Mouse (Mus musculus) liver, embryonic 15.5 days (tissue): ENCODE measurements around the gene Galc. TPM values are rescaled to one million over a fixed set of nuclear protein-coding genes. Genes with fewer than 3 reads are reported as not detected.

ENCODE experiments used
- ATAC-seq: fragments of 200-750 bp; cut with Nextera tagmentation; 2 replicates; pipeline ENCODE4 v1.8.0; 2017; ENCODE audit warnings: moderate number of reproducible peaks, mild to moderate bottlenecking, moderate library complexity; ENCODE audit not compliant: insufficient read depth
- H3K27ac ChIP-seq: fragments of 300-500 bp; sonication (generic); replicated peaks from 2 replicates; pipeline ENCODE4 v1.5.1; 2015; ENCODE audit warnings: mild to moderate bottlenecking, inconsistent platforms
- H3K27me3 ChIP-seq: fragments of 300-500 bp; sonication (generic); 2 replicates; pipeline ENCODE4 v1.6.1; 2015; ENCODE audit warnings: mild to moderate bottlenecking, inconsistent platforms
- H3K36me3 ChIP-seq: fragments of 300-500 bp; sonication (generic); replicated peaks from 2 replicates; pipeline ENCODE4 v1.6.1; 2015; ENCODE audit warnings: moderate library complexity, mild to moderate bottlenecking, inconsistent platforms
- H3K4me1 ChIP-seq: fragments of 300-500 bp; sonication (generic); replicated peaks from 2 replicates; pipeline ENCODE4 v1.6.1; 2015; ENCODE audit warnings: inconsistent platforms
- H3K4me2 ChIP-seq: fragments of 300-500 bp; sonication (generic); 2 replicates; pipeline ENCODE4 v1.6.1; 2015; ENCODE audit warnings: moderate library complexity, mild to moderate bottlenecking, inconsistent platforms
- H3K4me3 ChIP-seq: fragments of 300-500 bp; sonication (generic); replicated peaks from 2 replicates; pipeline ENCODE4 v1.5.1; 2015; ENCODE audit warnings: mild to moderate bottlenecking, inconsistent platforms
- H3K9ac ChIP-seq: fragments of 300-500 bp; sonication (generic); 2 replicates; pipeline ENCODE4 v1.6.1; 2015; ENCODE audit warnings: moderate library complexity, mild to moderate bottlenecking, inconsistent platforms
- H3K9me3 ChIP-seq: fragments of 300-500 bp; sonication (generic); replicated peaks from 2 replicates; pipeline ENCODE4 v1.6.1; 2016; ENCODE audit warnings: inconsistent platforms
- WGBS: fragments of 180-500 bp; shearing (Covaris S2); methylation state at CpG from one replicate; pipeline ENCODE4 v1.1.7; 2015; ENCODE audit warnings: mixed read lengths; ENCODE audit not compliant: insufficient replicate concordance; 5-methylcytosine and 5-hydroxymethylcytosine counted together
- polyA plus RNA-seq: library from polyadenylated mRNA; unstranded; fragments of >200 nt; fragmentation: Nextera tagmentation; extraction: Ambion mirVana; gene quantifications from 2 replicates; pipeline ENCODE4 v1.2.1, GENCODE M21; 2015

Gene Galc
- 2.2 and 2.6 TPM in 2 replicates for polyA plus RNA-seq

DNA sequence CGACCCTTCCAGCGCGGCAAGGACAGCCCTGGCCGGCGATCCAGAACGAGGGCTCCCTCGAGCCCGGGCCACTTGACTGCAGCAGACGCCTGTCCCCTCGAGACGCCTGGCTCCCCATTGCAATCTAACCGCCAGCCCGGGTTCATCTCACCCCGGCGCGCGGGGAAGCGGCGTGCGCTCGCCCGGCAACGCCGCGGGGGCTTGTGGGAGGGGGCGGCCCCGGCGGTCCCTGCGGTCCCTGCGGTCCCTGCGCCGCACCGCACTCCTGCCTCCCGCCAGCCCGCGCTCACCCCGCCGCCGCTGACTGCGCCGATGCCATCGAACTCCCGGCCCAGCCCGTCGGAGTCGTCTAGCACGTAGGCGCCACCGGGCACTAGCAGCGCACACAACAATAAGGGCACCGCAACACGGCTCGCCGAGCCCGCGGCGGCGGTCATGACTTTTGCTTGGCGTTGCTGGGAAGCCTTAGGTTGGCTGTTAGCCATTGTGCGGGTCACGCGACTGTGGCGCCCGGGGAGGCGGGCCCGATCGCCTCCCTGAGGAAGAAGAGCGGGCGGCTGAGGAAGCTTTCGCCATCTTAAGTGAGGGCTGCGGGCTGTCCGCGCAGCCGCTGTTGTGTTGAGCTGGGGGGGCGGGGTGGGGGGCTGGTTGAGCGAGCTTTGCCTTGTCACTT is at the start of gene Galc:
Gene Galc, minus strand, starts transcription at position 615 of the 673 bp plus-strand sequence.
- peak; percentile 90 for ATAC-seq
- 1% methylated on average over 76 of the region's 76 CpGs for WGBS
- Histone ChIP-seq H3K9me3 (no peaks in the 10 kb centered on the region), H3K27me3 (no peaks in the 10 kb centered on the region), H3K36me3 (no peaks in the 10 kb centered on the region), H3K9ac (peak within 1 kb of the TSS; percentile 75), H3K27ac (peak within 1 kb of the TSS; percentile 79), H3K4me1 (0 out of 2 replicates have a peak, but pooled peaks cover 4% of the 10 kb centered on the region), H3K4me2 (peak within 1 kb of the TSS; percentile 82), H3K4me3 (peak within 1 kb of the TSS; percentile 74)

DNA sequence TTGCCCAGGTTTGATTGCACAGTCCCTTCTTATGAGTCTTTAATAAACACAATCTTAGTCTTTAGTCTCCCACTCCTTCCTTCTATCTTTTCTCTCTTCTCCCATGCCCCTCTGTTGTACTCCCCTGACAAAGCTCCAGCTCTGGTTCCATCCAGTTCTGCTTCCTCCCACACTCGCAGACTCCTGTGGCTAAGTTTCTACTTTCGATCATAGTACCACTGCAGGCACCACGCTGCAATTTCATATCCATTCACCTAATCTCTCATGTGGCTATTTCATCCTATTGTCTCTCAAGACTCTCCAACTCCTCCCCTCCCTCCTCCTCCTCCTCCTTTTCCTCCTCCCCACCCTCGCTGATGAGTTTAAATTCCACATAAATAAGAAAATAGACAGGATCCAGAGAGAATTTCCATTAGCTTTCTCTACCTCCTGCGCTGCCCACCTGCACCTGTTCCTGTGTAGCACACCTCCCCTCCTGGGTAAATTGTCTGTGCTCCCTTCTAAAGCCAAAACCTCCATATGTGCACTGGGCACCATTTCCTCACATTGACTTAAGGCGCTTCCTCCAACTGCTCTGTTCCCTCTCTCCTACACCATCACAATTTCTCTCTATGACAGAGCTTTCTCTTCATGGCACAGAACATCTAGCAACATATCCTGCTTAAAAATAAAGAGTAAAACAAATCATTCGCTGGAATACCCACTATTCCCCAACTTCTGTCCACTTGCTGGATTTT is 48.1 kb upstream of the Galc start:
- no peaks in the 10 kb centered on the region for H3K4me1 ChIP-seq
- no peaks in the 10 kb centered on the region for H3K36me3 ChIP-seq
- no peak overlapping the region for H3K4me3 ChIP-seq
- 64% methylated on average over 7 of the region's 7 CpGs for WGBS
- H3K9ac ChIP-seq, result no peak overlapping the region
- H3K4me2 ChIP-seq, result no peak overlapping the region
- no peaks in the 10 kb centered on the region for H3K27me3 ChIP-seq
- ATAC-seq, result no peak
- H3K9me3 ChIP-seq, result no peaks in the 10 kb centered on the region
- H3K27ac ChIP-seq, result no peak overlapping the region

DNA sequence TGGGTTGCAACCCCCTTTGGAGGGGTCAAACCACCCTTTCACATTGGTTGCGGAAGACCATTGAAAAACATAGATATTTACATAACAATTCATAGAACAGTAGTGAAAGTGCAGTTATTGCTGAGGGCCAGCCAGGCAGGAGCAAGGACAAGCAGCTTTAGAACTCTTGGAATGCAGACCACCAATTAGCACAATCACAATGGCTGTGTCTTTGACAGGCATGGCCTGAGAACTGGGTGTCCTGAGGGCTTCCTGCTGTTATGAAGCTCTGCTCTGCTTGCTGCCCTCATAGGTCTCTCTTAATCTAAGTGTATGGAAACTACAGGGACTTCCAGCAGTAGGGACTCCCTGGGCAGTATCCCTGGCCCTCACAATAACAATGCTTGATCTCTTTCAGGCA is 43.8 kb upstream of the Galc start:
- H3K9ac ChIP-seq, result no peak overlapping the region
- no peaks in the 10 kb centered on the region for H3K27me3 ChIP-seq
- no peak overlapping the region for H3K4me3 ChIP-seq
- no peak overlapping the region for H3K4me2 ChIP-seq
- no peak overlapping the region for H3K27ac ChIP-seq
- H3K9me3 ChIP-seq, result no peaks in the 10 kb centered on the region
- no peaks in the 10 kb centered on the region for H3K4me1 ChIP-seq
- ATAC-seq, result no peak
- 86% methylated on average over 1 of the region's 1 CpGs for WGBS
- H3K36me3 ChIP-seq, result no peaks in the 10 kb centered on the region

DNA sequence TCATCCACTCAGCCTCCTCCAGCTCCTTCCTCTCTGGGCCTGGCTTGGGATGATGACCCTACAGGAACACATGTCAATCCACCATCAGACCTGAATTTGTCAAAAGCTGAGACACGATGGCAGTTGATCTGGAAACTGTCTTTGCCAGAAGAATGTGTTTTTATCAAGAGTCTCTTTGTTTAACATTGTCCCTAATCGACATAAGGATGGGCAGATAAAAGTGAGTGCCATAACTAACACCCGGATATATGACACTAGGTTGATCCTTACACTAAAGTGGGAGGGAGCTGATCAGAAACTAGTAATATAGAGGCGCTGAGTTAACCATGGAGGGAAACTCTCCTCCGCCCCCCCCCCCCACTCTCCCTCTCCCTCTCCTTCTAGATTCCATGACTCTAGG is 42.7 kb upstream of the Galc start:
- H3K9ac ChIP-seq, result no peak overlapping the region
- H3K36me3 ChIP-seq, result no peaks in the 10 kb centered on the region
- no peak overlapping the region for H3K4me2 ChIP-seq
- 46% methylated on average over 5 of the region's 5 CpGs for WGBS
- no peak overlapping the region for H3K4me3 ChIP-seq
- H3K9me3 ChIP-seq, result no peaks in the 10 kb centered on the region
- H3K27ac ChIP-seq, result no peak overlapping the region
- no peaks in the 10 kb centered on the region for H3K4me1 ChIP-seq
- no peak for ATAC-seq
- H3K27me3 ChIP-seq, result no peaks in the 10 kb centered on the region

DNA sequence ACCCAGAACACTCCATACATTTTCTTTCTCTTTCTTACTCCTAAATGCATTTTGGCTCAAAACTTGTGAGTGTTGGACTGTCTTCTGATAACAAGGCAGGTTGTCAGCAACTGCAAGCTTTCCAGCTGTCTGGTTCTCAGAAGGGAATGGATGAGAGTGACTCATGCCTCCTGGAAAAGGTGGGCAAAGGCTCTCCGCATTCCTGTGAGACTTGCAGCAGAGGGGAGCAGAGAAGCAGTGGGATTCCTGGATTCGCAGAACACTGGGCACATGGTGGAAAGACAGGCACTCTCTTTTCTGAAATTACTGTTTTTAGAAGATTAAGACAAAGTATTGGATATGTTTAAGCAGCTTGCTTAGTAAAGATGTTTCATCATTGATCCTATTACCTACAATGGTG is 35.0 kb upstream of the Galc start:
- no peaks in the 10 kb centered on the region for H3K9me3 ChIP-seq
- no peak overlapping the region for H3K4me2 ChIP-seq
- no peaks in the 10 kb centered on the region for H3K27me3 ChIP-seq
- 54% methylated on average over 2 of the region's 2 CpGs for WGBS
- no peaks in the 10 kb centered on the region for H3K36me3 ChIP-seq
- no peak overlapping the region for H3K9ac ChIP-seq
- no peak overlapping the region for H3K4me3 ChIP-seq
- no peak for ATAC-seq
- no peaks in the 10 kb centered on the region for H3K4me1 ChIP-seq
- no peak overlapping the region for H3K27ac ChIP-seq

DNA sequence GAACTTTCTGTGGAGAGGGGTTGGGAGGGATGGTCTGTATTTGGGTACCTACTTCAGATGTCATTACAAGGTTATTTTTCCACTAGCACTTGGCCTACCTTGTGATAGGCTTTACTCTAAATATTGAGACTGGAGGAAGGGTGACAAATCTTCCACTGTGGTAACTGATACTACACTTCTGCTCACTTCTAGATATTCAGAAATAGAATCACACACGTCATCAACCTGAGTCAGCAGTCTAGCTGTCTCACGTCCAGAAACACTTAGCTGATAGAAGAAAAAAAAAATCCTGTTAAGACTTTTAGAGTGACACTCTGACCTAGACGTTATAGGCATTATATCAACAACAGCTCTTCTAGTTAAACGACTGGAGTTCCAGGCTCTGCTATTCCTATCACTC is 33.0 kb upstream of the Galc start:
- WGBS, result 34% methylated on average over 4 of the region's 4 CpGs
- no peak overlapping the region for H3K4me2 ChIP-seq
- no peaks in the 10 kb centered on the region for H3K27me3 ChIP-seq

DNA sequence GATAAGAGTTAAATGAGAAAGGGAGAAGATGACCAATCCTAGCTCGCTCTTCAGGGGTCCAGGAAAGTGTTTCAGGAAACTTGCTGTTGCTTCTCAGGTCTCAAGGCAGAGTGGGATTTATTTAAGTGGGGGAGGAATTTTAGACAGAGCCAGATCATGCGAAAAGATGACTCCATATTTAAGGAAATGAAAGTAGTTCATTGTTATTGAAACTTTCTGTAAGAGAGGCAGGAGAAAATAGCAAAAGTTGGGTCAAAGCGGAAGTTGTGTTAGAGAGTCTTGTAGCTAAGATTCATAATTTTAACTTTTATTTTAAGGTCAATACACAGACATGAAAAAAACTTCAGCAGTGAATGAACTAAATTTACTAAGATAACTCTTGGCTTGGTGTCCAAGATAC is 31.2 kb upstream of the Galc start:
- Histone ChIP-seq H3K27ac (no peak overlapping the region), H3K4me1 (no peaks in the 10 kb centered on the region), H3K27me3 (no peaks in the 10 kb centered on the region), H3K4me3 (no peak overlapping the region), H3K36me3 (no peaks in the 10 kb centered on the region), H3K9me3 (no peaks in the 10 kb centered on the region), H3K9ac (no peak overlapping the region), H3K4me2 (no peak overlapping the region)
- WGBS, result 65% methylated on average over 3 of the region's 3 CpGs
- ATAC-seq, result no peak

More for the DNA sequence above, 33.0 kb upstream of the Galc start:
- H3K36me3 ChIP-seq, result no peaks in the 10 kb centered on the region
- H3K4me1 ChIP-seq, result no peaks in the 10 kb centered on the region
- no peak overlapping the region for H3K27ac ChIP-seq
- ATAC-seq, result no peak
- no peaks in the 10 kb centered on the region for H3K9me3 ChIP-seq
- no peak overlapping the region for H3K9ac ChIP-seq
- H3K4me3 ChIP-seq, result no peak overlapping the region

DNA sequence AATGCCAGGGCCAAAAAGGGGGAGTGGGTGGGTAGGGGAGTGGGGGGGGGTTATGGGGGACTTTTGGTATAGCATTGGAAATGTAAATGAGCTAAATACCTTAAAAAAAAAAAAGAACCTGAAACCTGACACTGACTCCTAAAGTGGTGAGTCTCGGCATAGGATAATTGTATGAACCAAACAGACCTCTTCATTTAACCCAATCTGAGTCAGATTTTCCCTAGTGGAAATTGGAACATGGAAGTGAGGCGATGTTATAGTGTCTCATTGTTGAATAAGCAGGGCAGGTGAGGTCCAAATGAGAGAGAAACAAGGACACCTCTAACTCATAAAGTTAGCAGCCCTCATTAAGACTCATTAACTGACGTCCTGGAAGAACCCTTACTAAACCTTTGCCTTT is 25.2 kb upstream of the Galc start:
- H3K4me3 ChIP-seq, result no peak overlapping the region
- H3K36me3 ChIP-seq, result no peaks in the 10 kb centered on the region
- no peak for ATAC-seq
- no peak overlapping the region for H3K27ac ChIP-seq
- no peaks in the 10 kb centered on the region for H3K27me3 ChIP-seq
- no peak overlapping the region for H3K9ac ChIP-seq
- H3K9me3 ChIP-seq, result no peaks in the 10 kb centered on the region
- no peak overlapping the region for H3K4me2 ChIP-seq
- 63% methylated on average over 3 of the region's 3 CpGs for WGBS
- H3K4me1 ChIP-seq, result no peaks in the 10 kb centered on the region

DNA sequence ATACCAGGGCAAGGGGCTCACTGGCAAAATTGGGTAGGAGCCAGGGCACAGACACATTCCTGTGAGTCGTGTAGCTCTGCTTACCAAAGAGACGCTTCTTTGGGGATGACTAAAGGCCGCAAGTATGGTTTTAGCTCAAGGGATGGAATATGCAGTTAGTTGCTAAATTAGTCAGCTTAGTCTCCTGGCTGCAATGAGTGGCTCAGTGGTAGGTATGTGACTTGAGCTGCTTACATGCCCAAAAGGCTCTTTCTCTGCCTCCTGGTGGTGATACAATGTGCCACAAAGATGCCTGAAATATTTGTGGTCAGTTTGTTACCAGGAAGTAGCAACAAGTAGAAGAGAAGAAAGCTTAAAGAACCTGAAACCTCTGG is 24.2 kb upstream of the Galc start:
- Histone ChIP-seq H3K27ac (no peak overlapping the region), H3K36me3 (no peaks in the 10 kb centered on the region), H3K4me2 (no peak overlapping the region), H3K4me3 (no peak overlapping the region), H3K4me1 (no peaks in the 10 kb centered on the region), H3K9ac (no peak overlapping the region), H3K9me3 (no peaks in the 10 kb centered on the region), H3K27me3 (no peaks in the 10 kb centered on the region)
- 42% methylated on average over 3 of the region's 3 CpGs for WGBS
- peak; percentile 42; the same call in 1 of the 2 replicates for ATAC-seq

DNA sequence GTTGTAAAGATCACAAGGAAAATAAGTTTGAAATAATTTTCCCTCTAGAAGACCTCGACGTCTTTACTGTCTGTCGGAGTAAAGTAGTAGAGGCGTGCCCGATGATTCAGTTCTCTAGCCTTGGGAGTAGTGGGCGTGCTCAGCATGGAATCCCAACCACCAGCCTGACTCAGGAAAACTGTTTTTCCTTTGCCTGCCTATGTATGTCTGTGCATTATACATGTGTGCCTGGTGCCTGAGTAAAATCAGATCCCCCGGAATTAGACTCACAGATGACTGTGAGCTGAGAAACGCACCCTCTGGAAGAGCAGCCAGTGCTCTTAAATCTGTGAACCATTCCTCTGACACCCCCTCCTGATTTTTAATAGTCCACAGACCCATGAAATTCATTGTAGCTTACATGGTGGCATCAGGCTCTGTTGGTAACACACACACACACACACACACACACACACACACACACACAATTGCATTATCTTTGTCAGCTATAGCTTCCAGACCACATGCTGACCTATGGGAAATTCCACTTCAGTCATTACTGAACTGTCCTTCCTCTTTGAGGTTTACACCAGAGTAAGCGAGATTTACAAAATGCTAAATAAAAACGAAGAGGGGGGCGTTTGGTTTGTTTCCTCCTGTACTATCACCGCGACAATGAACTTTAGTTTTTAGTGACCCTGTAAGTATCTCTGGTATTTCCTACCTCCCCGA is 23.7 kb upstream of the Galc start:
- H3K27me3 ChIP-seq, result no peaks in the 10 kb centered on the region
- ATAC-seq, result no peak; the same call in 1 of the 2 replicates
- 52% methylated on average over 14 of the region's 14 CpGs for WGBS
- no peak overlapping the region for H3K9ac ChIP-seq
- no peak overlapping the region for H3K27ac ChIP-seq
- no peak overlapping the region for H3K4me2 ChIP-seq
- no peaks in the 10 kb centered on the region for H3K4me1 ChIP-seq
- H3K4me3 ChIP-seq, result no peak overlapping the region
- no peaks in the 10 kb centered on the region for H3K36me3 ChIP-seq
- H3K9me3 ChIP-seq, result no peaks in the 10 kb centered on the region

DNA sequence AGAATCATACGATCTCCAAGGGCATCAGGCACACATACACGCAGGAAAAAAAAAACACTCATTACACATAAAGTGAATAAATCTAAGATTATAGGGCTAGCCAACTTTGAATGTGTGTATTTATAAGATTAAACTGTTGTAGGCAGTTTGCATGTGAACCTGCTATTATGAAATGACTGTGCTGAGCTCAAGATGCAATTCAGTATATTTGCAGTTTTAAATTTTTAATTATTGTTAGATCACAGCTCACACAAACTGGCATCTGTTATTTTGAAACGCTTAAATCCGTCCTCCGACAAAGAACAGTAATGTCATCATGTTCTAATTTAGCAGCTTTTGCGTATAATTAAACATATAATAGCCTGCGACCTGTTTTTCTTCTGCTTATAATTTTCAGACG is 21.7 kb upstream of the Galc start:
- Histone ChIP-seq H3K27ac (no peak overlapping the region), H3K4me1 (no peaks in the 10 kb centered on the region), H3K27me3 (no peaks in the 10 kb centered on the region), H3K9ac (no peak overlapping the region), H3K36me3 (no peaks in the 10 kb centered on the region), H3K4me3 (no peak overlapping the region), H3K4me2 (no peak overlapping the region), H3K9me3 (no peaks in the 10 kb centered on the region)
- ATAC-seq, result no peak
- WGBS, result 57% methylated on average over 8 of the region's 8 CpGs
